Mouse (Mus musculus): ENCODE measurements around the gene Abhd6.

DNA sequence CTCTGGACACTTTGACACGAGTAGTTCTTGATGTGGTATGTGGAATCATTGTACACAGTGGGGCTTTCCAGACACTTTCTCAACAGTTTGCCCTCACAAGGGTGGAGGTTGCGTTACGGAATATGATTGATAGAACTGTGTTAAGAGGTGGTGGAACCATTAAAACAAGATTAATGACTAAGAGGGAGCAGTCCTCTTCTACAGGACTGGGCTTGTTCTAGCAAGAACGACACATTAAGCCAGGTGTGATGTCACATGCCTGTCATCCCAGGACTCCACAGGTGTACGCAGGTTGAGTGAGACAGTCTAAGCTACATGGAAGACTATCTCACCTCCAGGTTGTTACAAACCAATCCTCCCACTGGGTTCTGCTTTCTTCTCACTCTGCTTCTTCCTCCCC lies 3.3 kb upstream of the Abhd6 start:
- TF ChIP-seq CTCF (IDR thresholded peaks at IDR 0.05; ENCODE audit: low read depth), result no peak
- TF ChIP-seq EP300 (IDR thresholded peaks at IDR 0.05; ENCODE audit: low read depth), result no peak

Data from liver, embryonic 14.5 days (tissue).